Mouse (Mus musculus) ES-Bruce4 (cell line): ENCODE measurements around the gene Slit1. TPM values are rescaled to one million over a fixed set of nuclear protein-coding genes. Genes with fewer than 3 reads are reported as not detected.

Experiments
- H3K27ac ChIP-seq: 2 replicates; pipeline ENCODE4 v1.5.1; 2012; ENCODE audit warnings: low read length, inconsistent platforms; ENCODE audit not compliant: insufficient read depth
- H3K27me3 ChIP-seq: 2 replicates; pipeline ENCODE4 v1.6.1; 2012; ENCODE audit warnings: mild to moderate bottlenecking, low read length, inconsistent platforms; ENCODE audit not compliant: control insufficient read depth, poor library complexity, insufficient read depth, severe bottlenecking
- H3K36me3 ChIP-seq: 2 replicates; pipeline ENCODE4 v1.6.1; 2012; ENCODE audit warnings: inconsistent platforms, mild to moderate bottlenecking, low read length, moderate library complexity; ENCODE audit not compliant: control insufficient read depth, poor library complexity, insufficient read depth, severe bottlenecking
- H3K4me1 ChIP-seq: one replicate; pipeline ENCODE4 v1.8.1; 2011; ENCODE audit warnings: low read length; ENCODE audit not compliant: control insufficient read depth, insufficient read depth
- H3K4me3 ChIP-seq: 2 replicates; pipeline ENCODE4 v1.5.1; 2011; ENCODE audit warnings: low read depth, mild to moderate bottlenecking, low read length
- H3K9ac ChIP-seq: 2 replicates; pipeline ENCODE4 v1.6.1; 2012; ENCODE audit warnings: low read depth, mild to moderate bottlenecking, inconsistent platforms; ENCODE audit not compliant: poor library complexity, severe bottlenecking
- H3K9me3 ChIP-seq: replicated peaks from 2 replicates; pipeline ENCODE4 v1.6.1; 2012; ENCODE audit warnings: mild to moderate bottlenecking, low read length, inconsistent platforms; ENCODE audit not compliant: control insufficient read depth, poor library complexity, insufficient read depth, severe bottlenecking
- CTCF ChIP-seq: IDR thresholded peaks from one replicate; pipeline ENCODE4 v1.8.1; 2011; ENCODE audit warnings: low read depth, low read length
- EP300 ChIP-seq: IDR thresholded peaks from 2 replicates; pipeline ENCODE4 v1.6.1; 2011; ENCODE audit warnings: low read depth, low read length; ENCODE audit not compliant: insufficient read depth
- POLR2A ChIP-seq: IDR thresholded peaks from one replicate; pipeline ENCODE4 v1.8.1; 2011; ENCODE audit warnings: low read length; ENCODE audit not compliant: insufficient read depth
- polyA plus RNA-seq: library from polyadenylated mRNA; stranded (reverse); fragments of >200 nt; gene quantifications from 2 replicates; pipeline ENCODE4 v1.2.4, GENCODE M21; 2011; ENCODE audit warnings: low read depth; ENCODE audit not compliant: missing spikeins, insufficient read depth, insufficient read length

Gene Slit1
- polyA plus RNA-seq, 1 experiment: 1.2 TPM

- no peak overlapping the region for H3K9ac ChIP-seq
- H3K27me3 ChIP-seq: peaks cover 4% of the 10 kb centered on the region
- no peaks in the 10 kb centered on the region for H3K4me1 ChIP-seq
- no peak overlapping the region for H3K4me3 ChIP-seq
- H3K36me3 ChIP-seq: no peaks in the 10 kb centered on the region
- H3K27ac ChIP-seq: no peak overlapping the region
- H3K9me3 ChIP-seq: no peaks in the 10 kb centered on the region
- TF ChIP-seq EP300 (no peak), CTCF (no peak), POLR2A (no peak)
These were observed 5.6 kb downstream of the Slit1 start for GRCm38 (mm10) chr19:41737657-41738428.

- TF ChIP-seq CTCF (no peak), POLR2A (no peak), EP300 (no peak)
- Histone ChIP-seq H3K9ac (no peak overlapping the region), H3K27me3 (no peaks in the 10 kb centered on the region), H3K36me3 (no peaks in the 10 kb centered on the region), H3K27ac (no peak overlapping the region), H3K4me1 (no peaks in the 10 kb centered on the region), H3K9me3 (no peaks in the 10 kb centered on the region), H3K4me3 (no peak overlapping the region)
These were observed 8.8 kb downstream of the Slit1 start for GRCm38 (mm10) chr19:41734685-41735084.

GRCm38 (mm10) chr19:41725491-41725890 lies 18.0 kb downstream of the Slit1 start:
- TF ChIP-seq EP300 (no peak), CTCF (no peak), POLR2A (no peak)

GRCm38 (mm10) chr19:41724831-41725470 lies 18.5 kb downstream of the Slit1 start:
- no peak for TF ChIP-seq POLR2A
- no peak for TF ChIP-seq EP300
- TF ChIP-seq CTCF: no peak
- H3K9me3 ChIP-seq: no peaks in the 10 kb centered on the region
- H3K9ac ChIP-seq: no peak overlapping the region
- H3K36me3 ChIP-seq: no peaks in the 10 kb centered on the region
- peaks cover 2% of the 10 kb centered on the region for H3K4me1 ChIP-seq
- no peaks in the 10 kb centered on the region for H3K27me3 ChIP-seq
- H3K27ac ChIP-seq: no peak overlapping the region
- no peak overlapping the region for H3K4me3 ChIP-seq

More at GRCm38 (mm10) chr19:41725491-41725890, 18.0 kb downstream of the Slit1 start:
- no peaks in the 10 kb centered on the region for H3K36me3 ChIP-seq
- H3K27ac ChIP-seq: no peak overlapping the region
- no peaks in the 10 kb centered on the region for H3K9me3 ChIP-seq
- no peak overlapping the region for H3K9ac ChIP-seq
- peaks cover 2% of the 10 kb centered on the region for H3K4me1 ChIP-seq
- H3K27me3 ChIP-seq: no peaks in the 10 kb centered on the region
- no peak overlapping the region for H3K4me3 ChIP-seq

- H3K27me3 ChIP-seq: no peaks in the 10 kb centered on the region
- no peaks in the 10 kb centered on the region for H3K36me3 ChIP-seq
- no peak overlapping the region for H3K27ac ChIP-seq
- no peak overlapping the region for H3K9ac ChIP-seq
- no peak for TF ChIP-seq CTCF
- no peak for TF ChIP-seq EP300
- TF ChIP-seq POLR2A: no peak
- peaks cover 2% of the 10 kb centered on the region for H3K4me1 ChIP-seq
- no peak overlapping the region for H3K4me3 ChIP-seq
- H3K9me3 ChIP-seq: no peaks in the 10 kb centered on the region
These were observed 20.1 kb downstream of the Slit1 start for GRCm38 (mm10) chr19:41723337-41723736.

- no peaks in the 10 kb centered on the region for H3K9me3 ChIP-seq
- H3K27ac ChIP-seq: no peak overlapping the region
- H3K9ac ChIP-seq: no peak overlapping the region
- H3K27me3 ChIP-seq: no peaks in the 10 kb centered on the region
- no peak overlapping the region for H3K4me3 ChIP-seq
- TF ChIP-seq EP300 (no peak), POLR2A (no peak), CTCF (no peak)
- H3K4me1 ChIP-seq: no peaks in the 10 kb centered on the region
- no peaks in the 10 kb centered on the region for H3K36me3 ChIP-seq
These were observed 24.0 kb downstream of the Slit1 start for GRCm38 (mm10) chr19:41719436-41719835.
